Mouse (Mus musculus) gastrocnemius, postnatal 4 days (tissue): Measurements from ENCODE around the gene Mblac2. TPM values are rescaled to one million over a fixed set of nuclear protein-coding genes. Genes with fewer than 3 reads are reported as not detected.
A peak's percentile ranks its signal among the peaks of the same experiment; 100 is the strongest.

Experiments used
- DNase-seq, 2 experiments: peaks; one replicate each; pipeline ENCODE4 v3.0.0; 2021 to 2022; ENCODE audit warnings: low spot score in 2 of 2, mixed read lengths in 2 of 2
- total RNA-seq, 2 experiments: library from RNA; stranded (reverse); gene quantifications; 2 replicates each; pipeline ENCODE4 v1.2.3; 2021

The Mblac2 gene
- total RNA-seq, 2 experiments from 2014 or later = 3.0 to 3.4 TPM

DNA sequence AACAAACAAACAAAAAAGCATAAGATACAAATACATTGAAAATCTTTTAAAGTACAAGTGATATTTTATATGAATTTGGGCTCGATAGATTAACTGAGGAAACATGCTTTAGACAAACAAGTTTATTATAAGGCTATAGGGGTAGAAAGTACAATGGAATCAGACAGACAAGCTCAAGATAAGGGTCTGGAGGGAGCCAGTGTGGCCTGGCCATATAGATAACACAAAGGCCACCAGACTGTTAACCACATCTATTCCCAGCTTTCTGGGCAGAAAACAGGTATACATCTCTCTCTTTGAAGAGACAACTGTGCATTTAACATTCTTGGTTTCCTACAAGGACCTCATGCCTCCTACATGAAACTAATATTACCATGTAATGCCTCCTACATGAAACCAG is 19.2 kb downstream of the Mblac2 start:
- DNase-seq = no peak

DNA sequence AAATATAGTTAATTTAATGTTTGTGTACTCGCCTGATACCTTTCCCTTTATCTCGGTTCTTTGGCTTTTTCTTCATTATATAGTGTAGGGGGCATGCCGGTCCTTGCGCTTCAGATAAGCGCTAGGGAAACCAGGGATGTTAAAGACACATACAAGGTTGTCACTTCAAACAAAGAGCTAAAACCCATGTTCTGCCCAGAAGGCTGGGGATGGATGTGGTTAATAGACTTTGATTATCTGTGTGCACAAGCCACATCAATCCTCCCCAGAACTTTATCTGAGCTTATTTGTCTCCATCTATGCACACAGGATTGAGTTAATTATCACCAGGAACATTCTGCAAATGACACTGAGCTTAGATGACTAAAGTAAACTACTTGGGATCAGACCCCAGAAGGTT is 25.5 kb downstream of the Mblac2 start:
- no peak for DNase-seq

DNA sequence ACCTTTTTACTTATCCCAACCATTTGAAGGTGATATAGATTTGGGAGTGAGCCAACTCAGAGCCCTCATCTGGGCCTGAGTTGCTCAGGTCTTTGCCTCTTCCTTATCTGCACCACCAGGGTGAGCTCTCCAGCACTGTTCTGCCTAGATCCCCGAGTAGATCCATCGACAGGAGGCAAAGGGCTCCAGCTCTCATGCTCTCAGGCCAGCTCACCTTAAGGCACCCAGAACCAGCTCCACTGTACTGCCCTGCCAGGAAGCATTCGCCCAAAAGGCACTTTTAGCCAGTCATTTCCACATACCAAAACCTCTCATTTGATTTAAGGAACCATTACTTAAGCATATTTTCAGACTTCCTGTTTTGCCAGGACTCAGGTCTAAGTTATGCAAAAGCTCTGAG is 29.8 kb downstream of the Mblac2 start:
- no peak for DNase-seq

DNA sequence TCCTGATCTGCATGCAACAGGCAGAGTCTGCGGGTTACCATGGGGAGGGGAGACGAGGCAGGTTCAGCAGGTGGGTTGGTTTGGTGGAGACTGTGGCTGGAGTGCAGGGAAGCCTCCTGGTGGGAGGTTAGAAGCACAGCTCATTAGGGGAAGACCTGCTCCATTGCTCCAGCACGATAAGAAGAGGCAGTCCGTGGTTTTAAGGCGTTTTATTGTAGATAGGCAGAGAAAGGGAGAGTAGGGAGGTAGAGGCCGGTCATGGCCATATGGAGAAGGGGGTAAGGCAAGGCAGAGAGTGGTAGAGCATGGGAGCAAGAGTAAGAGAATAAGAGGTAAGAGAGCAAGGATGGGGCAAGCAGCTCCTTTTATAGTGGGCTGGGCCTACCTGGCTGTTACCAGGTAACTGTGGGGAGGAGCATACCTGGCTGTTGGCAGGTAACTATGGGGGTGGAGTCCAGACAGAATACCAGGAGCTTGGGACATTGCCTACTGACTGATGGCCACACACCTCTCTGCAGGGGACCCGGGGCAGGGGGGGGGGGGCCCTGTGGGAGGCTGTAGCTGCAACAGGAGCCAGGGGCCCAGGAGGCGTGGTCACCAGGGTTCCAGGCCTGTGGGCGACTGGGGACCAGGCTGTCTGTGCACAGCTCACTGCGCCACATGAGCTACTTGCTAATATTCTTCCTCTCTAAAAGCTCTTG is 32.4 kb downstream of the Mblac2 start:
- no peak for DNase-seq

DNA sequence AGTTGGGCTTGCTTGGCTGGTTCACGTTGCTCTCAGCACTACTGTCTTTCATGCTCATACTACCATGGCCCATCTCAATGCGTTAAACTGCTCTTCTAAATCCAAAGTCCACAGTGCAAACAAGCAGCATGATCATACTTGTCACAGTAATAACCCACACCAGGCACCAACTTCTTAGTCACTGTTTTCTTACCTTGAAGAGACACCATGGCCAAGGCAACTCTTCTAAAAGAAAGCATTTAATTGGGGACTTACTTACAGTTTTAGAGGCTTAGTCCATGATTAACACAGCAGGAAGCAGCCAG is 32.9 kb downstream of the Mblac2 start:
- no peak for DNase-seq

DNA sequence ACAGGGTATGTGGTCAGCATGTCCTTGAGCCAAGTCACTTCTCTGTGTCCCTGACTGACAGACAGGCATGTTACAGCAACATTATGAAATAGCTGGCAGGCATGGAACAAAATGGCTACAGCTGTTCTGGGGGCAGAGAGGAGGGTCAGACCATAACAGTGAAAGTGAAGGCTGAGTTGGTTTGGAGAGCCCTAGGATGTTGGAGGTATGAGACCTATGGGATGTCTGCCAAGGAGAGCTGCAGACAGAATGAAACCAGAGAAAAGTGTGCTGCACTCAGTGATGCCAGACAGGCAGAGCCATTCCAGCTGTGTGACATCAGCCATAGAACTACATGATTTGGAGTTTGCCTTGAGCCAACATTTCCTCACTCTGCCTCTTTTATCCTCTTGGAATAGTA is 43.7 kb downstream of the Mblac2 start:
- DNase-seq = no peak

DNA sequence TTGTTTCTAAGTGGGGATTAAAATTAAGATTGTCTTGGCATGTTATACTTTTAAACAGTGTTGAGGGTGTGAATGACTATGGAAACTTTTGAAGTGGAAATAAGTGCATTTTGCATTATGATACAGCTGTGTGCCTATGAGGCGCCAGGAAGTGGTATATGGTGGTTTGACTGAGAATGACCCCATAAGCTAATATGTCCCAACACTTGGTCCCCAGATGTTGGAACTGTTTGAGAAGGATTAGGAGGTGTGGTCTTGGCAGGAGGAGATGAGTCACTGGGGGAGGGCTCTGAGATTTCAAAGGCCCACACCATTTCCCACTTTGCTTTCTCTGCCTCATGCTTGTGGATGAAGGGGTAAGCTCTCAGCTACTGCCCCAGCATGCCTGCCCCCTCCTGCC is 44.2 kb downstream of the Mblac2 start:
- no peak for DNase-seq

DNA sequence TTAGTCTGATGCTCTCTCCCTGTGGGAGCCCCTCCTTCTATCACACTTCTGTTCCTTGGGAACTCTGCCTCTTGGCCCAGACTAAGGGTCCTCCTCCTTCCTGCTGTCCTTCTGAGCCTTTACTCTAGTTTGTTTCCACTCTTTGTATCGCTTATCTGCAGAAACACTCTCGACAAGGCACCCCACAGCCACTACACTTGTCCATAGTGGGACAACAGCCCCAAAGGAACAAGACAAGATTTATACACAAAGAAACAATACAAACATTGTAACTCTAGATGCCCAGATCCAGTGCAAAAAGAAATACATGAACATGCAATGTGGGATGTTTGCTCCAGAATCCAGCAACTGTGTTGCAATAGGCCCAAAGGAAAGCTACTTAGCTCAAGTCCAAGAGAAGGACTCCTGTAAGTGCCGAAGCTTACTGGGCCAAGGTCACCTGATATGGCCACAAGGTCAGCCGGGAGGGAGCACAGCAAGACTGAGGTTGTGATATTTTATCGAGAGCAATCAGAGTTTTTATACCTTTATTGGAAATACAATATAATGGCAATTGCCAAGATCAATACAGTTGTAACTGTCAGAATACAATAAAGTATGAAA is 46.0 kb downstream of the Mblac2 start:
- DNase-seq = no peak

DNA sequence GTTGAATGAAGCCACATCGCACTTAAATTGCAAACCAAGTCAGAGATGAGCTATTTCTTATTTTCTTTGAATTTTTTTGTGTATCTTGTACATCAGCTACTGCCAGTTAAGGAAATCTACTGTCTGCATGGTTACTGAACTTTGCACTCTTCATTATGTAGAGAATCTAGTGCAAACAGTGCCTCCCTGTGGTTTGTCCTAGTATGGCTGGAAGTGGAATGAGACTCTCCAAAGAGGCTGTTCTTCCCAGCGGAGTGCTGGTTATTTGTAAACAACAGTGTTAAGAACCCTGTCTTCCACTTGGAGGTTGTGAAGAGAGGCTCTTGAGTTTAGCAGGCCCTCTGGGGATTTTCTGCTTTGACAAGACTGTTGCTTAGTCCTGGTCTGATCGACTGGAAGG is 49.2 kb downstream of the Mblac2 start:
- DNase-seq = peak in 1 of 2 experiments; percentile 24

DNA sequence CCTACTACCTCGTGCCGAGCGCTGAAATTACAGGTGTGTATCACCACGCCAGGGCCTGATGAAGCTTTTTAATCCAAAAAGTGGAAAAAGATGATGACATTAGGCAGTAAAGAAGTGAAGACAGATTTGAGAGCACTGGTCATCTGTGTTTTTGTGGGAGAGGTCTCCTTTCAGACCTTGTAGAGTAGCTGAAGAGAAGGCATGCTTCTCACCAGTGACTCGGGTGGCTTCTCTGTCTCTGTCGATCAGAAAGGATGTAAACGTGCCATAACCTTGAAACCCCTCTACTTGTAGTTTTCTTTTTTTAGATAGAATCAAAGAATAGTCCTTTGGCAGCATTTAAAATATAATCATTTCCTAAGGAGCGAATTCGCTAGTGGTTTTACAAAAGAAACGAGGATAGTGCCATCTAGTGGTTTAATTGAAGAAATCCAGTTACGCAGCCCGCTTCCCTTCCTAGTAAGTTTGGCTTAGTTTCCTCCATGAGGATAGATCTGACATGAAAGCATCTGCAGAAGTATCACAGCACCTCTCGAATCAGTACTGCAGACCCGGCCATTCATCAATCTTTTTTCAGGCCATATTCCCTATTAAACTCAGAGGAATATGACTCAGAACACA is 50.5 kb downstream of the Mblac2 start:
- DNase-seq = no peak

DNA sequence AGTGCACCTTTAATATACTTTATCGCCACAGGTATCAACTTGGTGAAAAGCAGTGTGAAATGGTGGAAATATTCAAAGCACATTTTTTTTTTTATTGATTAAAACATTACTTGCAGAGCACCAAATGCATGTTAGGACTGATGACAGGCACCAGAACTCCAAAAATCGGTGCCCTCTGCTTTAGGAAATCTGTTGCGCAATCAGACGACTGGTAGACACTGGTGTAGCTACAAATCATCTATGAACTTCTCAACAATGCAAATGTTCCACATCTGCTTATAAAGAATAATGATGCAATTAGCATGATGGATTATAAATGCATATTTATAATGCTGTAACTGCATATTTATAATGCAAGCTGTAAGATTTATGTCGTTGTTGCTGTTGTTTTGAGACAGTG is 53.0 kb downstream of the Mblac2 start:
- no peak for DNase-seq

DNA sequence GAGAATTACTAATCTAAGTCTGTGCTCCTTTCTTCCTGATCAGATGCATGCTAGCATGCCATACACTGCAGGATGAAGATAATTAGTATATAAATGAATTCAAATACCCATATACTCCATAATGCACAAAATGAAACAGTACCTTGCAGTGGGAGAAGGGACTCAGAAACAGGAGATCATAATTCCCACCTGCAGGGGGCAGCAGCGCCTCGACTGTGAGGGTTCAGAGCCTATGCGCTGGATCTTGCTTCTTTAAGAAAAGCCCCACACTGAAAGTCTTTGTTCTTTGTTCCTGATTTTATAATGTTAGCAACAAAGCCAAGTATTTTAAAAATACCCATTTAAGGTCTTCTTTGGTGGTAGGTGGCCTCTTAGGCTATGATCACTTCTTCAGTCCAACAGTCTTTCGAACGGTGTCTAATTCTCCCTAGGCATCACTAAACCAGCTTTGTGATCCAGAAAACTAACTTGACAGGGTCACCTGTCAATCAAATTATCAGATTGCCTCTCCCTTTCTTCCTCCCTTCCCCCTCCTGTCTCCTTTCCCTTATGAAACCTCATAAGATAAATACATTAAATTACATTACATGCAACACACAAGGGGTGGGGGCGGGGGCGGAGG is 56.0 kb downstream of the Mblac2 start:
- peak; percentile 28 to 48 for DNase-seq

DNA sequence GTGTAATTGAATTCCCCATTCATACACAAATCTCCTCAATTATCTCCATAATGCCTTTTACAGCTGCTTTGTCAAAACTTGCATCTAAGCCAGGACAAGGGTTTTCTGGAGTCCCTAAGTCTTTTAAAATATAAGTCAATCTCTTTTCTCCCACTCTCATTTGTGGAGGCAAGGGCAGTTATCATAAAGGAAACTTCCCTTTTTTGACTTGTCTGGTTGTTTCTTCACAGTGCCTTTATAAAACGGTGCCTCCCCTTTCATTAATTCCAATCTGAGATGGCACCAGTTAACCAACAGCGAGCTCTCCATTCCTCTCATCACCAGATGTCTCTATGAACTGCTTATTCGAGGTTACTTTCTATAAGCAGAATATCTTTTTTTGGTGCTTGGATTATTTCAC is 65.1 kb downstream of the Mblac2 start:
- no peak for DNase-seq

DNA sequence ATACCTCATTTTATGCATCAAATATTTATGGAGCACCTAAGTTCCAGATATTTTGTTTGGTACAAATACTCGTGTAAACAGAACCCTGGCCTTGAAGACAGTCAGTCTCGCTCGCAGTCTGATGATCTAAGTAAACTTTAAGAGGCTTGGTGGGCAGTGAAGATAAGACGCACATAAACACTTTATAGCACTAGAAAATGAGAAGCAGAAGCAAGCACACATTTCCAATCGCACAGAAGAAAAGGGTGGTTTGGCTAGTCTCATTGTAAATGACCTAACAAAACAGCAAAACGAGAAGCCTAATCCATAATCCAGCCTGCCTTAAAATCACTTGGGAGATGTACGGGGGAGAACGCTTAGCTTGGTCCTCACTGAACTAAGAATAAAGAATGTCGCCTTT is 71.3 kb downstream of the Mblac2 start:
- no peak for DNase-seq

DNA sequence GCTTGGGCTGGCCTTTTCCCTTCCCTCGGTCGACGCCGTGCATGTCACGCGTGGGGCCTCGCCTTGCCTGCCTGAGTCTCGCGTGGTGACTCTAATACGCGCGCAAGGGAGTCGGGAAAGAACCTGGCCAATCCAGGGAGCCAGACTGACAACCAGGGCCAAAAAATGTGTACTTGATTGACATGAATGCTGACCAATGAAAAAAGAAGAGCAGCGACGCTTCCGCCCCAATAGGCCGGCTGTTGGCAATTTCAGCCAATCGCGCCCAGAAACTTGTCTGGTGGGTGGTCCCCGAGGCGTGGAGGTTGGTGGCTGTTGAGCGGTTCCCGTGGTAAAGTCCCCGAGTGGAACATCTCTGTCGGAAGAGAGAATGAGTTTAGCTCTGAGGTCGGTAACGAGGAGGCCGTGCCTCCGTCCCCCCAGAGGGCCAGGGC is 71.8 kb downstream of the Mblac2 start, which contains the start of gene Cetn3:
TSS of gene Cetn3 (plus strand) at position 107 of the 434 bp plus-strand sequence.
- peak; percentile 75 to 91 for DNase-seq

DNA sequence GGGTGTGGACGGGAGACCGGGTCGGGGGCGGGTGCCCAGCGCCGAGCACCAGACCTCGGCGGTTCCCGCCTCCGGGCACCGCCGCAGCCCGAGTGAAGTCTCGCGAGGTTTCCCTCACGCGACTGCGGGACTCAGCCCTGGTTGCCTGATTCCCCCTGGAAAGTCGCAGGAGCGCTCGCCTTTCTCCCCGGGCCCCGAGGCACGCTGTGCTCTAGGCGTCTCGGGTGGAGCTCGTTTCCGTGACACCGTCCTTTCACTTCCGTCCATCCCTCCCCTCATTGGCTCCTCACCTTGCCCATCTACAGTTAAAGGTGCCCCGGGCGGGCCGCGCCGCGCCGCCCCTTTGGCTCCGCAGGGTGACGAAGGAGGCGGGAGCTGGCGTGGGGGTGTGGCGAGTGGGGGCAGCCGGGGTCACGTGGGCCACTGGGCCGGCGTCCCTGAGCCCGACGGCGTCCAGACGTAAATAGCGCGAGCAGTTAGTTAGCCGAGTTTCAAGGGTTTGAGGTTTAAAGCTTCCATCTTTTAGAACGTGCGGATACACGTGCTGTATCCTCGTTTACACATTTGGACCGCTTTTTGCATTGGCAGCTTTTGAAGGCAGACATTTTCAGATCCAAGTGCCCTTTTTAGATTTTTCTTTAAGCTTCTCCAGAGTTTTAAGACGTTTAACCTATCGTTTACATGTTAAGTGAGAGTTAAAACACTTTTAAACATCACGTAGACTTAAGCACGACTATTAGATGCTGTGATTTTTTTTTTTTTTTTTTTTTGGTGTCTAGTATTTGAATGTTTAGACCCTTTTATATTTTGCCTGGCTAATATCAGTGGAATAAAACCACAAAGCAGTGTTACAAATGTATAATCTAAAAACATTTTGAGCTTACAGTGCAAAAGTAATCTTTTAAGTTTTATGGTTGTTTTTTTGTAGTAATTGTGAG is 72.5 kb downstream of the Mblac2 start:
- DNase-seq = peak; percentile 97 to 98

DNA sequence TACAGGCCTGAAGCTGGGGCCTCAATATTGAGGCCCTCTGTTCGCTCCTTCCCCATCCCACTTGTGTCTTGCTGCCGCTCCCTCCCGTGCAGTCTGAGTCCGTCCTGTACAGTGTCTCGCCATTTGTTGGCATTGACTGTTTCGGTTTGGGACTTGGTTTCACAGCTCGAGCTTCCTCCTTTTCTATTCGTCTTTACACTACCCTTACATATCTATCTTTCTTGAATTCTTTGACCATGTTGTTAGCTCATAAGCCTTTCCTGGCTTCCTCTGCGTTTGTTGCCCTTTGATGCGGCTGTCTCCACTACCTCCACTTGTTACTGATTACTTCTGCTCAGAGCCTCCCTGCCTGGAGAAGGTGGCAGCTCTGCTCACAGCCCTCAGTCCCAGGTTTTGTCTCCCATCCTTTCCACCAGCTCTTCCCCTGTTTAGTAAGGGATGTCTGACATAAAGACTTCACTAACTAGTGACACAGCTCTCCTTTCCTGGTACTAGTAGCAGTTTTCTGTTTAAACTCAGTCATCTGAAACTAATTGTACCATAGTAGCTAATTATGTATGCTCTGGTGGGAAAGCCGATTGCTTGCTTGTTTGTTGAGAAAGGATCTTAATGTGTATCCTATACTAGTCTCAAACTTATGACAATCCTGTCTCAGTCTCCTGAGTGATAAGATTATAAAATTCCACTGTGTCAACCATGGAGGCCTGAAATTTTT is 74.8 kb downstream of the Mblac2 start:
- DNase-seq = no peak

DNA sequence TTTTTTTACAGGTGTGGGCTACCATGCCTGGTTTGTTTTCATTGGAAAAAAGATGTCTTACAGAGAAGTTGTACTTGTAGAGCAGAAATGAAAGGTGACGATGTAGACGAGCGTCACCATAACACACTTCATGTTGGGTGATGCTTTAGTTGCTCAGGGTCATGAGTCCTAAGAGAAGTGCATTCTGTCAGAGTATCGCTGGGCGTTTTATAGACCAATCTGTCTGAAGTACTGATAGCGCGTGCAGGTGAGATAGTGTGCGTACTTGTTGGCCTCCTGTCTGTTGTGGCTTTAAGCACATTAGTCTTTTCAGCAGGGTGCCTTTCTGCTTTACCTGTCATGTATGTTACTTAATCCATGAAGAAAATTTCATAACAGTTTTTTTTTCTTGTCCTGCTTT is 79.0 kb downstream of the Mblac2 start:
- no peak for DNase-seq

DNA sequence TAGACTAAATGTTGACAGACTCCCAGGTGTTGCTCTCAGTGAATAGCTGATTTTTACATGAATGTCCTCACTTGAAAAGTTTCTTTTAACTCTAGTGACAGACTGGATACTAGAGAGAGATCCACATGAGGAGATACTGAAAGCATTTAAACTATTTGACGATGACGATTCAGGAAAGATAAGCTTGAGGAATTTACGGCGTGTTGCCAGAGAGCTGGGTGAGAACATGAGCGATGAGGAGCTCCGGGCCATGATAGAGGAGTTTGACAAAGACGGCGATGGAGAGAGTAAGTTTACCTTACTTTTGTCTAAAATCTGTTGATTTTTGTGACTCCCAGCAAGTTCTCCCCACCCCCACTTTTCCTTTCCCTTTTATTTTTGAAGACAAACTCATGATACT is 80.7 kb downstream of the Mblac2 start:
- no peak for DNase-seq

DNA sequence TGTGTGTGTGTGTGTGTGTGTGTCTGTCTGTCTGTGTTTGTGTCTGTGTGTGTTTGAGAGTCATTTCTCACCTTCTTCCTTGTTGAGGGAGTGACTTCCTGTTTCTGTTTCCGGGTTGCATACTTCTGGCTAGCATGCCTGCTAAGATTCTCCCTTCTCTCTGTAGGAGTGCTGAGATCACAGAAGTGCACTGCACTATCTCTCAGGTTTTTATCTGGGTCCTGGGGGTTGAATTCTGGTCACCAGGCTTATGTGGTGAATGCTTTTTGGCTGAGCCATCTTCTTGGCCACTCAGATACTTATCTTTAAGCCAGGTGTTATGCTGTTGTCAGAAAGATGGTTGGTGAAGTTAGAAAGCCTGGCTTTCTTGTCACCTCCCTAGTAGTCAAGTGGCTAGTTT is 82.7 kb downstream of the Mblac2 start:
- DNase-seq = no peak

DNA sequence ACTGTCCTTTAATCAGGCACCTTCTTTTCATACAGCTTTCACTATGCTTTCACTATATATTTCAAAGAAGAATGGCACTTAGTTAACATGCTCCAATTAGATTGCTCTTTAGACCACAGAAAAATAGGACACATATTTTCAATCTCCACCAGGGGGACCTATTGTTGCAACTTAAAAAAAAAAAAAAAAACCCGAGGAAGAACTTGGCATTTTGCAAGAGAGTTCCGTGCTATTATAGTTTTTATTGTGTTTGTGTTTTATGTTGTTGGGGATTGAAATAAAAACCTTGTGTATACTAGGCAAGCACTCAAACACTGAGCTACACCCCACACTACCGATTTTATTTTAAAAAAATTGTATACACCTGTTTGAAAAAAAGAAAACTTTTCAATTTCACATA is 90.0 kb downstream of the Mblac2 start:
- DNase-seq = no peak
